Mouse (Mus musculus) embryonic facial prominence, embryonic 15.5 days (tissue): ENCODE results near the gene Cfap300. TPM values are rescaled to one million over a fixed set of nuclear protein-coding genes. Genes with fewer than 3 reads are reported as not detected.

Experiments used
- ATAC-seq: fragments of 200-750 bp; cut with Nextera tagmentation; 2 replicates; pipeline ENCODE4 v1.8.0; 2017; ENCODE audit warnings: low read depth, moderate TSS enrichment; ENCODE audit not compliant: insufficient number of reproducible peaks, low FRiP score, low TSS enrichment
- H3K27ac ChIP-seq: fragments of 300-500 bp; sonication (generic); replicated peaks from 2 replicates; pipeline ENCODE4 v1.5.1; 2015; ENCODE audit warnings: mild to moderate bottlenecking, inconsistent platforms
- H3K27me3 ChIP-seq: fragments of 300-500 bp; sonication (generic); 2 replicates; pipeline ENCODE4 v1.6.1; 2015; ENCODE audit warnings: inconsistent platforms
- H3K36me3 ChIP-seq: fragments of 300-500 bp; sonication (generic); 2 replicates; pipeline ENCODE4 v1.6.1; 2015; ENCODE audit warnings: mild to moderate bottlenecking, inconsistent platforms
- H3K4me1 ChIP-seq: fragments of 300-500 bp; sonication (generic); 2 replicates; pipeline ENCODE4 v1.6.1; 2015; ENCODE audit warnings: inconsistent platforms
- H3K4me2 ChIP-seq: fragments of 300-500 bp; sonication (generic); replicated peaks from 2 replicates; pipeline ENCODE4 v1.6.1; 2015; ENCODE audit warnings: mild to moderate bottlenecking, inconsistent platforms
- H3K4me3 ChIP-seq: fragments of 300-500 bp; sonication (generic); replicated peaks from 2 replicates; pipeline ENCODE4 v1.5.1; 2015; ENCODE audit warnings: mild to moderate bottlenecking, inconsistent platforms
- H3K9ac ChIP-seq: fragments of 300-500 bp; sonication (generic); 2 replicates; pipeline ENCODE4 v1.6.1; 2015; ENCODE audit warnings: inconsistent platforms
- H3K9me3 ChIP-seq: fragments of 300-500 bp; sonication (generic); replicated peaks from 2 replicates; pipeline ENCODE4 v1.6.1; 2016; ENCODE audit warnings: inconsistent platforms
- WGBS: fragments of 180-500 bp; shearing (Covaris S2); methylation state at CpG from one replicate; pipeline ENCODE4 v1.1.7; 2015; 5-methylcytosine and 5-hydroxymethylcytosine counted together
- polyA plus RNA-seq: library from polyadenylated mRNA; unstranded; fragments of >200 nt; fragmentation: Nextera tagmentation; extraction: Ambion mirVana; gene quantifications from 2 replicates; pipeline ENCODE4 v1.2.1, GENCODE M21; 2015

Gene Cfap300
- polyA plus RNA-seq, 1 experiment from 2014 or later = 19.3 TPM

GRCm38 (mm10) chr9:8018609-8019008 is 24.0 kb downstream of the Cfap300 start:
- no peak for ATAC-seq

GRCm38 (mm10) chr9:8017253-8017913 is 25.2 kb downstream of the Cfap300 start:
- Histone ChIP-seq H3K4me1 (no peaks in the 10 kb centered on the region), H3K4me3 (no peak overlapping the region), H3K9ac (no peak overlapping the region), H3K9me3 (no peaks in the 10 kb centered on the region), H3K27me3 (no peaks in the 10 kb centered on the region), H3K27ac (no peak overlapping the region), H3K4me2 (no peak overlapping the region), H3K36me3 (no peaks in the 10 kb centered on the region)
- 33% methylated on average over 16 of the region's 20 CpGs for WGBS
- no peak for ATAC-seq

More at GRCm38 (mm10) chr9:8018609-8019008, 24.0 kb downstream of the Cfap300 start:
- Histone ChIP-seq H3K4me1 (no peaks in the 10 kb centered on the region), H3K9me3 (no peaks in the 10 kb centered on the region), H3K9ac (no peak overlapping the region), H3K27ac (no peak overlapping the region), H3K4me3 (no peak overlapping the region), H3K36me3 (no peaks in the 10 kb centered on the region), H3K27me3 (no peaks in the 10 kb centered on the region), H3K4me2 (no peak overlapping the region)
- WGBS = 83% methylated on average over 5 of the region's 5 CpGs

GRCm38 (mm10) chr9:8004370-8004991 is 38.1 kb downstream of the Cfap300 start, which contains the start of gene Yap1:
Yap1 (minus strand) TSS chr9:8004596.
- H3K4me2 ChIP-seq = peak within 1 kb of the TSS; percentile 51
- peaks cover 8% of the 10 kb centered on the region; the same call in 1 of the 2 replicates for H3K36me3 ChIP-seq
- H3K27me3 ChIP-seq = no peaks in the 10 kb centered on the region
- H3K4me3 ChIP-seq = peak within 1 kb of the TSS; percentile 95
- no peaks in the 10 kb centered on the region for H3K9me3 ChIP-seq
- H3K9ac ChIP-seq = peak within 1 kb of the TSS; percentile 99
- peaks cover 23% of the 10 kb centered on the region for H3K4me1 ChIP-seq
- WGBS = under 1% methylated on average over 78 of the region's 79 CpGs
- H3K27ac ChIP-seq = peak within 1 kb of the TSS; percentile 99
- peak; percentile 89 for ATAC-seq

- peak overlapping the region; percentile 99 for H3K27ac ChIP-seq
These were observed 39.0 kb downstream of the Cfap300 start for GRCm38 (mm10) chr9:8003301-8004271.

GRCm38 (mm10) chr9:8002806-8003205 is 39.8 kb downstream of the Cfap300 start:
- 1% methylated on average over 12 of the region's 12 CpGs for WGBS
- ATAC-seq = no peak
- H3K27me3 ChIP-seq = no peaks in the 10 kb centered on the region
- peaks cover 24% of the 10 kb centered on the region for H3K4me1 ChIP-seq
- peak overlapping the region; percentile 99 for H3K27ac ChIP-seq
- H3K9me3 ChIP-seq = no peaks in the 10 kb centered on the region
- peaks cover 20% of the 10 kb centered on the region for H3K36me3 ChIP-seq
- H3K9ac ChIP-seq = peak overlapping the region; percentile 99
- H3K4me2 ChIP-seq = peak overlapping the region; percentile 51
- H3K4me3 ChIP-seq = peak overlapping the region; percentile 95

More at GRCm38 (mm10) chr9:8003301-8004271, 39.0 kb downstream of the Cfap300 start:
- H3K4me2 ChIP-seq = peak overlapping the region; percentile 51
- H3K4me3 ChIP-seq = peak overlapping the region; percentile 95
- under 1% methylated on average over 77 of the region's 82 CpGs for WGBS
- no peaks in the 10 kb centered on the region for H3K9me3 ChIP-seq
- peaks cover 24% of the 10 kb centered on the region for H3K4me1 ChIP-seq
- H3K9ac ChIP-seq = peak overlapping the region; percentile 99
- peak; percentile 51 for ATAC-seq
- H3K36me3 ChIP-seq = peaks cover 15% of the 10 kb centered on the region
- no peaks in the 10 kb centered on the region for H3K27me3 ChIP-seq

GRCm38 (mm10) chr9:8001352-8001751 is 41.3 kb downstream of the Cfap300 start:
- Histone ChIP-seq H3K36me3 (peaks cover 24% of the 10 kb centered on the region), H3K27ac (no peak overlapping the region), H3K9ac (no peak overlapping the region), H3K9me3 (no peaks in the 10 kb centered on the region), H3K4me3 (no peak overlapping the region), H3K27me3 (no peaks in the 10 kb centered on the region), H3K4me2 (peak overlapping the region; percentile 33), H3K4me1 (peaks cover 24% of the 10 kb centered on the region)
- no peak for ATAC-seq
- 47% methylated on average over 7 of the region's 7 CpGs for WGBS

- Histone ChIP-seq H3K36me3 (peaks cover 45% of the 10 kb centered on the region), H3K9me3 (no peaks in the 10 kb centered on the region), H3K4me3 (no peak overlapping the region), H3K4me1 (peaks cover 11% of the 10 kb centered on the region), H3K9ac (no peak overlapping the region), H3K4me2 (no peak overlapping the region), H3K27me3 (no peaks in the 10 kb centered on the region), H3K27ac (no peak overlapping the region)
- WGBS = 77% methylated on average over 5 of the region's 5 CpGs
- ATAC-seq = no peak
These were observed 48.3 kb downstream of the Cfap300 start for GRCm38 (mm10) chr9:7994275-7994674.

GRCm38 (mm10) chr9:7992651-7993050 is 50.0 kb downstream of the Cfap300 start:
- no peak overlapping the region for H3K9ac ChIP-seq
- peaks cover 42% of the 10 kb centered on the region for H3K36me3 ChIP-seq
- H3K4me1 ChIP-seq = peaks cover 11% of the 10 kb centered on the region
- H3K9me3 ChIP-seq = no peaks in the 10 kb centered on the region
- H3K27ac ChIP-seq = no peak overlapping the region
- 55% methylated on average over 3 of the region's 3 CpGs for WGBS
- no peak overlapping the region for H3K4me3 ChIP-seq
- ATAC-seq = no peak
- no peak overlapping the region for H3K4me2 ChIP-seq
- no peaks in the 10 kb centered on the region for H3K27me3 ChIP-seq

- ATAC-seq = no peak
- H3K27me3 ChIP-seq = no peaks in the 10 kb centered on the region
- H3K4me3 ChIP-seq = no peak overlapping the region
- no peak overlapping the region for H3K4me2 ChIP-seq
- 51% methylated on average over 4 of the region's 4 CpGs for WGBS
- no peaks in the 10 kb centered on the region for H3K9me3 ChIP-seq
- peak overlapping the region; percentile 45; the same call in 1 of the 2 replicates for H3K27ac ChIP-seq
- H3K4me1 ChIP-seq = peaks cover 11% of the 10 kb centered on the region
- H3K36me3 ChIP-seq = peaks cover 42% of the 10 kb centered on the region
- H3K9ac ChIP-seq = no peak overlapping the region
These were observed 51.7 kb downstream of the Cfap300 start for GRCm38 (mm10) chr9:7990897-7991296.

GRCm38 (mm10) chr9:7987119-7987518 is 55.5 kb downstream of the Cfap300 start:
- 69% methylated on average over 5 of the region's 5 CpGs for WGBS
- Histone ChIP-seq H3K36me3 (peaks cover 24% of the 10 kb centered on the region), H3K4me2 (no peak overlapping the region), H3K9ac (no peak overlapping the region), H3K4me1 (peaks cover 17% of the 10 kb centered on the region), H3K4me3 (no peak overlapping the region), H3K9me3 (no peaks in the 10 kb centered on the region), H3K27me3 (no peaks in the 10 kb centered on the region), H3K27ac (no peak overlapping the region)
- no peak for ATAC-seq

GRCm38 (mm10) chr9:7984287-7984686 is 58.3 kb downstream of the Cfap300 start:
- no peak for ATAC-seq
- Histone ChIP-seq H3K4me3 (no peak overlapping the region), H3K4me2 (no peak overlapping the region), H3K4me1 (peaks cover 6% of the 10 kb centered on the region; the same call in 1 of the 2 replicates), H3K9ac (no peak overlapping the region), H3K9me3 (no peaks in the 10 kb centered on the region), H3K27ac (no peak overlapping the region), H3K36me3 (peaks cover 13% of the 10 kb centered on the region), H3K27me3 (no peaks in the 10 kb centered on the region)
- 68% methylated on average over 4 of the region's 4 CpGs for WGBS
